Mouse (Mus musculus) testis, adult 2 months (tissue): ENCODE data around the gene Pp2d1.

Experiments
- CTCF ChIP-seq: fragments of 200-500 bp; IDR thresholded peaks from 2 replicates; pipeline ENCODE4 v1.5.1; 2012; ENCODE audit warnings: low read depth, mild to moderate bottlenecking, inconsistent platforms, low read length, moderate library complexity; ENCODE audit not compliant: control insufficient read depth, insufficient read depth, insufficient replicate concordance
- POLR2A ChIP-seq: fragments of 200-500 bp; IDR thresholded peaks from 2 replicates; pipeline ENCODE4 v1.6.1; 2012; ENCODE audit warnings: low read depth, mild to moderate bottlenecking, inconsistent platforms, low read length, moderate library complexity; ENCODE audit not compliant: control insufficient read depth

- TF ChIP-seq POLR2A = no peak
- TF ChIP-seq CTCF = no peak
Measured at GRCm38 (mm10) chr17:53559646-53560045, 20.4 kb upstream of the Pp2d1 start.
